Mouse (Mus musculus) megakaryocyte, embryonic 14.5 days (primary cell): ENCODE results near the gene Ovca2. TPM values are rescaled to one million over a fixed set of nuclear protein-coding genes. Genes with fewer than 3 reads are reported as not detected.
"Not testable (repeated sequence)": the region's sequence is repeated elsewhere in the genome, so short reads cannot be mapped to it uniquely, and the experiment has no call there.

Experiments
- H3K27me3 ChIP-seq: replicated peaks from 2 replicates; pipeline ENCODE3; 2012; ENCODE audit warnings: inconsistent platforms
- H3K36me3 ChIP-seq: replicated peaks from 2 replicates; pipeline ENCODE3; 2012; ENCODE audit warnings: low read length, inconsistent platforms, mixed read lengths
- H3K4me1 ChIP-seq: 2 replicates; pipeline ENCODE4 v1.6.1; 2012; ENCODE audit warnings: inconsistent platforms
- H3K4me3 ChIP-seq: replicated peaks from 2 replicates; pipeline ENCODE3; 2012; ENCODE audit warnings: moderate library complexity, mild to moderate bottlenecking, inconsistent platforms
- H3K9me3 ChIP-seq: 2 replicates; pipeline ENCODE4 v1.6.1; 2012; ENCODE audit warnings: inconsistent platforms
- FLI1 ChIP-seq: IDR thresholded peaks from 2 replicates; pipeline ENCODE4 v1.6.1; 2012; ENCODE audit warnings: low read length, inconsistent platforms, mixed read lengths
- GATA1 ChIP-seq: IDR thresholded peaks from 3 replicates; pipeline ENCODE4 v1.6.1; 2012; ENCODE audit warnings: mixed read lengths, low read length, inconsistent platforms, borderline replicate concordance
- polyA plus RNA-seq: library from polyadenylated mRNA; stranded (reverse); fragments of >175 nt; gene quantifications from 2 replicates; pipeline ENCODE4 v1.2.3, GENCODE M21; 2012; ENCODE audit warnings: low replicate concordance; ENCODE audit not compliant: insufficient read depth

The Ovca2 gene
- polyA plus RNA-seq, 1 experiment, result 1.1 TPM

GRCm38 (mm10) chr11:75189713-75190370 lies 11.2 kb upstream of the Ovca2 start:
- H3K36me3 ChIP-seq, result peaks cover 11% of the 10 kb centered on the region
- peaks cover 65% of the 10 kb centered on the region for H3K4me1 ChIP-seq
- peaks cover 37% of the 10 kb centered on the region for H3K27me3 ChIP-seq
- TF ChIP-seq FLI1, result no peak
- TF ChIP-seq GATA1, result no peak
- no peaks in the 10 kb centered on the region for H3K9me3 ChIP-seq
- peak overlapping the region; percentile 97 for H3K4me3 ChIP-seq

- H3K9me3 ChIP-seq, result no peaks in the 10 kb centered on the region
- peaks cover 18% of the 10 kb centered on the region for H3K4me1 ChIP-seq
- TF ChIP-seq GATA1 (no peak), FLI1 (no peak)
- H3K27me3 ChIP-seq, result no peaks in the 10 kb centered on the region
- H3K36me3 ChIP-seq, result peaks cover 57% of the 10 kb centered on the region
- H3K4me3 ChIP-seq, result no peak overlapping the region
These were observed 6.4 kb upstream of the Ovca2 start for GRCm38 (mm10) chr11:75184986-75185385.

GRCm38 (mm10) chr11:75184573-75184972 lies 5.9 kb upstream of the Ovca2 start:
- peaks cover 57% of the 10 kb centered on the region for H3K36me3 ChIP-seq
- H3K9me3 ChIP-seq, result no peaks in the 10 kb centered on the region
- peaks cover 17% of the 10 kb centered on the region for H3K4me1 ChIP-seq
- no peaks in the 10 kb centered on the region for H3K27me3 ChIP-seq
- no peak for TF ChIP-seq GATA1
- TF ChIP-seq FLI1, result no peak
- H3K4me3 ChIP-seq, result no peak overlapping the region

GRCm38 (mm10) chr11:75183917-75184570 lies 5.4 kb upstream of the Ovca2 start:
- no peak overlapping the region for H3K4me3 ChIP-seq
- TF ChIP-seq FLI1 (no peak), GATA1 (no peak)
- H3K36me3 ChIP-seq, result peaks cover 57% of the 10 kb centered on the region
- H3K4me1 ChIP-seq, result peaks cover 17% of the 10 kb centered on the region
- H3K27me3 ChIP-seq, result no peaks in the 10 kb centered on the region
- no peaks in the 10 kb centered on the region for H3K9me3 ChIP-seq

GRCm38 (mm10) chr11:75178011-75178410 lies 624 bp downstream of the Ovca2 start:
- Histone ChIP-seq H3K9me3 (no peaks in the 10 kb centered on the region), H3K4me1 (peaks cover 33% of the 10 kb centered on the region), H3K4me3 (peak overlapping the region; percentile 96), H3K36me3 (peaks cover 50% of the 10 kb centered on the region), H3K27me3 (peaks cover 12% of the 10 kb centered on the region)
- TF ChIP-seq FLI1, result no peak
- no peak for TF ChIP-seq GATA1

- not testable (repeated sequence) for H3K4me3 ChIP-seq, H3K9me3 ChIP-seq
- Histone ChIP-seq H3K4me1 (peaks cover 65% of the 10 kb centered on the region), H3K36me3 (peaks cover 21% of the 10 kb centered on the region), H3K27me3 (peaks cover 45% of the 10 kb centered on the region)
These were observed 4.1 kb downstream of the Ovca2 start for GRCm38 (mm10) chr11:75174574-75174973.

GRCm38 (mm10) chr11:75173799-75174165 lies 4.9 kb downstream of the Ovca2 start:
- Histone ChIP-seq H3K9me3 (no peaks in the 10 kb centered on the region), H3K27me3 (peaks cover 53% of the 10 kb centered on the region), H3K36me3 (peaks cover 21% of the 10 kb centered on the region), H3K4me1 (peaks cover 65% of the 10 kb centered on the region), H3K4me3 (peak overlapping the region; percentile 93)
- no peak for TF ChIP-seq FLI1
- no peak for TF ChIP-seq GATA1

GRCm38 (mm10) chr11:75173095-75173798 lies 5.4 kb downstream of the Ovca2 start:
- TF ChIP-seq FLI1 (no peak), GATA1 (no peak)
- Histone ChIP-seq H3K4me1 (peaks cover 70% of the 10 kb centered on the region), H3K27me3 (peaks cover 58% of the 10 kb centered on the region), H3K9me3 (no peaks in the 10 kb centered on the region), H3K4me3 (peak overlapping the region; percentile 93), H3K36me3 (peaks cover 21% of the 10 kb centered on the region)

- H3K4me1 ChIP-seq, result peaks cover 69% of the 10 kb centered on the region
- H3K9me3 ChIP-seq, result peaks cover 3% of the 10 kb centered on the region
- peaks cover 66% of the 10 kb centered on the region for H3K27me3 ChIP-seq
- TF ChIP-seq GATA1 (no peak), FLI1 (no peak)
- H3K36me3 ChIP-seq, result peaks cover 16% of the 10 kb centered on the region
- H3K4me3 ChIP-seq, result peak overlapping the region; percentile 93
These were observed 6.2 kb downstream of the Ovca2 start for GRCm38 (mm10) chr11:75172151-75173094.
